Mouse (Mus musculus) ES-CJ7 (cell line): ENCODE measurements around the gene Plekhh1.

Experiments used
- DNase-seq: peaks from one replicate; pipeline ENCODE4 v3.0.0; 2011; ENCODE audit warnings: low read depth, low spot score

Gene Plekhh1

DNA sequence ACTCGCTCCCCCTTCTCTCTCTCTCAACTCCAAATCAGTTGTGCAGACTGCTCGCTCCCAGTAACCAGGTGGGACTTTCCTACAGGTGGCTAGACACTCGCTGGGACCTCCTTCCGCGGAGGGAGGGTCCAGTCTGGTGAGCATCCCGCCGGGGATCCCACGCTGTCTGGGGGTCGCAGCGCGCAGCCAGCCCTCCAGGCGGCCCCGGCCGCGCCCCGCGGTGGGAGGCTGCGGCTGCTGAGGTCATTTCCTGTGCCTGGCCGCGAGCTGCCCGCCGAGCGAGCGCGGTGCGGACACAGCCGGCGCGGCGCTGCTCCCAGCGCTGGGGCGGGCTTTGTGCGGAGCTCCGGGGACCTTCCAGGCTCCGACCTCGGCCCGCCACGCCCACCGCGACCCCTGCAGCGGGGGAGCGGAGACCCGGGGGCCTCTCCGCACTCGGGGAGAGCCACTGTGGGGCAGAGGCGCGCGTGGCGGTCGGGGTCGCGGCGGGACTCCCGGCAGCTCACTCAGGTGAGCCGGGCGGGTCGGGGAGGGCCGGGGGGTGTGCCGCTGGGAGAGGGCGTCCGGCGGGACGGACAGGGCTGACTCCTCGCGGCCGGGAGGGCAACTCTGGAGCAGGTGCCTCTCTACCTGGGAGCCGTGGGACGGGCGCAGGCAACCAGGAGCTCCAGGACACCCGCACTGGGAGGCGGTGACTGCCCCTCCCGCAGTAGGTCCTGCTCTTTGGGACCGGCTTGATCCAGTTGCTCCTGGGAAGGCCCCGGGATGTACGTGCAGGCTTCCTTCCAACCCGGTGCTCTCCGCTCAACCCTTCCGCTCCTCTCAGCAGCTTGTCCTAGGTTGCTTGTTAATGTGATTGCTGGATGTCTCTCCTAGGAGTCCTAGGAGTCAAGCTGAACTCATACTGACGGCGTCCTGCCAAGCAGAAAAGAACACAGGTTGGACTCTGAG, at the start of gene Plekhh1:
Gene Plekhh1, plus strand, starts transcription at position 253 of the 951 bp plus-strand sequence.
- DNase-seq, result peak; percentile 69

DNA sequence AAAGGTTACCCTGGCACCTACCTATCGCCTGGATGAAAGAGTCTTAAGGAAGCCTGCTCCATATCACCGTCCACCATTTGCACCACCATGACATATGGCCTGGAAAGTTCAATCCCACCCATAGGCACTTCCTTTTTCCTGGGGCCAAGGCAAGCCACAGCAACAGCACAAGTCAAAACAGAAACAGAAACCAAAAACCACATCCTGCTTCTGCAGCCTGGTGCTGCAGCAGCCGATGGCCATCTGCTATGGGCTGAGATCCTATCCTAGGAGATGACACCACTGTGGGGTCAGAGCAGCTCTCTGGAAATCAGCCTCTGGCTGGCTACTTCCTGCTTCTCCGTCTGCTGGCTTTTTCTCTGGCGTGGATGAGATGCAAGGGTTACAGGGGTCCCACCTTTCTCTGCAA, 48.3 kb upstream of the Plekhh1 start:
- no peak for DNase-seq

DNA sequence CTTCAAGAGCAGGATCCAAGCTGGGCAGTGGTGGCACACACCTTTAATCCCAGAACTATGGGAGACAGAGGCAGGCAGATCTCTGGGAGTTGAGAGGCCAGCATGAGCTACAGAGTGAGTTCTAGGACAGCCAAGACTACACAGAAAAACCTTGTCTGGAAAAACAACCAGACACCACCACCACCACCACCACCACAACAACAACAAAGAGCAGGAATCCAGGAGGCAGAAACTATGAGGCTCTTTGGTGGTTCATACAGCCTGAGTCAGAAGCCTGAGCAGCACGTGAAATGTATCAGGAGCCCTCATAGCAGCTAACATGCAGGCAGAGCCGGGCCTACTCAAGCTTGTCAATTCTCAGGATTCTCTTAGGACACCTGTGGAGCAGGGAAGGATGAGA, 47.8 kb upstream of the Plekhh1 start:
- DNase-seq, result no peak

DNA sequence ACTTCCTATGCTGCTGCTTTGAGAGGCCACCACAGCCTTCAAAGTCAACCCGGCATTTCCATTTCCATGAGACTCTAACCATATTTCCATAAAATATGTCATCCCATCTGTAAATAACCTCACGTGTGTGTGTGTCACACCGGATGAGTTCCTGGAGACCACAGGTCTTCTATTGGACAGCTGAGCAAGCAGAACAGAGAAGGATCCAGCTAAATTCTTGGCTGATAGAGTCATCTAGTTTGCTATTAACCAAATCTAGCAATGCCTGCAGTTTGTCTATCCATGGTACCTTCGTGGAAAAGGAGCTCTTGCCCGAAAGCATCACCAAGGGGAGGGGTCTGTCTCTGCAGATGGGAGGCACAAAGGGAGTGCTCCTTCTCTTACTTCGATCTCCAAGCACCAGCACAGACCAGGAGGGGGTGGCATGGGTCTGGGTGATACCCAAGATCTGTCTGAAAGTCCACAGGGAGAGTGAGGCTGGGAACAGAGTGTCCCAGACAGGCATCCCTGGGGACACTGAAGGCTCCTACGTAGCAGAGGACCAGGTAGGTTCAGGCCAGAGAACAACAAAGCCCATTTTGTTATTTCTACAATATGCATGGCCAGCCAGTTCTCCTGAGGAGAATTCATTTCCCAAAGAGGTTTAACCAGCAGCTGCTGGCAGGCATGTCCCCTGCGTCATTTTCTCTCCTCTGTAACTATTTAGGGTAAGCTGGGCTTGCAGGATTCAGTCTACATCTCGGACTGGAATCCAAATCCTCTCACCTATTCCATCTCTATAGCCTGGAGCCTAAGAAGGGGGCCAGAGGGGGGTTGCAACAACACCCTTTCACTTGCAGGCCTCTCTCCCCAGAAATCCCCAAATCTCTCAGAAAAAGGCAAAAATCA, 46.8 kb upstream of the Plekhh1 start:
- DNase-seq, result no peak

DNA sequence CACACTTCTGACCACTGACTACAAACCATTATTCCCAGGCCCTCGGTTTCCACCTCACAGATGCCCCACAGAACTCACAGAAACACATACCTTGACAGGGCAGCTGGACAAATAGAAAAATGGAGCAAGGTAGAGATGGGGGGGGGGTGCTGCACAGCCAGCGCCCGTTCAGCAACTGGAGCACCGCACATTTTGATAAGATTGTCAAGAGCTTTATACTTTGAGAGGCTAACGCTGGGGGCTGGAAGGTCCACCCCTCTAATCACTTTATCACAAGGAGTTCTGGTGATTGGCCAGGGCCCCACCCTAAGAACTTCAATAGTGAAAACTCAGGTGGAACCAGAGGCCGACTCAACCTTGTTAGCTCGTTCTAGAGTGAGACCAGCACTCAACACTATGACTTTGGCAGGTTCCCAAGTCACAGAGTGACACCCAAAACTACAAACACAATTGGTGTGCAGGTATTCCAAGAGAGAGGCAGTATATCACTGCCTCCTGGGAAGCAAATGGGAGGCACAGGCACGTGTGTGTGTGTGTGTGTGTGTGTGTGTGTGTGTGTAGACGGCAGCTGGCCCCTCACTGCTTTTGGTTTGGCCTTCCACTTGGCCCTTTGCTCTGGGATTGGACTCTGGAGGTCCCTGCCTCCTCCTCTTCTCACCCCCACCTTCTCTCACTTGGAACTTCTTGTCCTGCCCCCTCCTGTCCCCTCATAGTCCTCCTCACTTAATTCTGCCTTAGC, 45.5 kb upstream of the Plekhh1 start:
- no peak for DNase-seq

DNA sequence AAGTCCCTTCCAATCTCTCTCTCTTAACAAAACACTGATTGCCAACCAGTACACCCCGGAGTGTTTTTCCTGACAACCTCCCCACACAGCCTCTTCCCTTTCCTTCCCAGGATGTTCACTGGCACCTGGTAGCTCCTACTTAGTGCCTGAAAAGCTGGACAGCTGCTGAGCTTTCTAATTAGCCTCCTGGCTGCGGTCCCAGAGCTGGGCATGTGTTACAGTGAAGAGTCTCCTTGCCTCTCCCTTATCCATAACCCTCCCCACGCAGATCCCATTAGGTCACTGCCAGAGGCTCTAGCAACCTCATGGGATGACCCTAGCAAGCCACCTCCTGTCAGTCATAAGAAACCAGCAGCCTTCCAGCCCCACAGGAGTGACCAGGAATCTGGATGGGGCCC, 44.9 kb upstream of the Plekhh1 start:
- DNase-seq, result no peak

DNA sequence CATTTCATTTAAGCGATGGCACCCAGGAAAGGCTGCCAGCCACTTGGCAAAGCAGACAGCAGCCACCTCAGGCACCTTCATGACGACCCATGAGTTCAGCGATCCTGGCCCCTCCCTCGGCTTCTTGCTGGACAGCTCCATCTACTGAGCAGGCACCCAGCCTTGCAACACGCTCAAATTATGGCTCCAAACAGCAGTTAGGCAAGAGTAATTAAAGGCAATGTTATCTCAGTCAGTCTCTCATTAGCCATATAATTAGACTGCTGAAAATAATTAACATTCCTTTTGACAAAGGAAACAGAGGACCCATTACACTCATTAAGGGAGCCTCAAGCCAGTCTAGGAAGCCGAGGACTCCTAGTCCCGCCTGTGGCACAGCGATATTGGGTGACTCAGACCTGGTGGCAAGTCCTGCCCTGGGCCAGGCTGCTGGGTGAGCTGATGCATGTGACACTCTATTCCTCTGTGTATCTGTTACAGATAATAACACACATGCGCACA, 41.3 kb upstream of the Plekhh1 start:
- peak; percentile 12 for DNase-seq

DNA sequence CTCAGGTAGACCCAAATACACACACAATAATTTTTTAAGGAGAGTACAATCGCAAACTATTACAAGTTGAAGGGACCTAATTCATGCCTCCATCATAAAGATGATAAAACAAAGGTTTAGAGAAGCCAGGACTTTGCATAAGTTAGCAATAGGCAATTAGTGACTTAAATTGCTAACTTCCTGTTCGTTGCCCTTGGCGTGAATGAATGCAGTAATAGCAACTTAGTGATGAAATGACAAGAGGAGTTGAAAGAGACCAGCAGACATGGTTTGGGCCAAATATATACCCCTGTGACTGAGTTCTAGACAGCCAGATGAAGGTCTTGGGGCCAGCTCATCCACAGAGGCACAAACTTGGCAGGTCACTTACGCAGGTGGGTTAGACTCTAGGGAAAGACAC, 32.7 kb upstream of the Plekhh1 start:
- DNase-seq, result no peak

DNA sequence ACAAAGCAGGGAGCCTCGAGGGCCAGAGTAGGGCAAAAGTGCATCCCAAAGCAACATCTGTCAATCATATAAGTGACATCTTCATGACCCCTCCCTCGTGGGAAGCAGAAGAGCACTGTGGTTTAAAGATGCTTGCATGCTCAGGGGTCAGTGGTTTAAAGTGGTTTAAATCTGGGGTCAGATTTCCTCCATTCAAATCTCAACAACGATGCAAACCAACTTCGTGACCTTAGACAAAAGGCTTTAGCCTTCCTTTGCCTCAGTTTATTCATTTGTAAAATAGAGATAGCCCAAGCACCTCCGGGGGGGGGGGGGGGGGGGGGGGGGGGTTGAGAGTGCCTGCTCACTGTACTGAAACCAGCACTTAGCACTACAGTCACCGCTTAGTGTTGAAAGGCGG, 32.3 kb upstream of the Plekhh1 start:
- DNase-seq, result peak; percentile 84

DNA sequence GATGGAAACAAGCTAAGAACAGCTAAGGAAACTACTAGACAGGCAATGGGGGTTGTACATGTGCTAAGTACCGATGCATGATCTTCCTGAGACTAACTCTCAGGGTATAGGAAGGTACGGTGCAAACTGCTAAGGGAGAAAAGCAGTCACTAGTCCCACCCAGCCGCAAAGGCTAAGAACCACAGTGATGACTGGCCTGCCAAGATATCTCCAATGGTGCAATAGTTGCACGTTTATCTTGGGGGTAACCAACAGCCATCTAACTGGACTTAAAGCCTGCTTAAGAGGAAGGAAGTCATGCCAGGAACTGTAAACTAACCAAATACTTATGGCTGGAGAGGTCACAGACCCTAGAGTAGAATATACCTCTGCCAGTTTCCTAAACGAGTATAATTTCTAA, 26.6 kb upstream of the Plekhh1 start:
- DNase-seq, result no peak

DNA sequence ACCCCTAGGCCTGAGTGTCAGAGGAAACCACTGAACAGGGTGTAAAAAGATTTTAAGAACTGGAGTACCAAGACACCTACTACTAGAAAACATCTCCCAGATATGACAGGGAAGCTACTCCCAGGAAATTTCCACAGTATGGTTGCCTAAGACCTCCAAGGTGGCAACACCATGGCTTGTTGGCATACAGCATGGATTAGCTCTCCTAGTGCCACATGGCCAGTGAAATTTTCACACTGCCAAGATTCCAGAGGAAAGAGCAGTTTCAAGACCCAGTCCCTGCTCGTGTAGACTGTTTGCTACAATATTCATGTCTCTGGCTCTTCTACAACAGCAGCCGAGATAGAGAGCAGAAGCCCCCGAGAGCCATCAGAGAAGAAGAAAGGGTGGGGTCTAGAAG, 26.0 kb upstream of the Plekhh1 start:
- no peak for DNase-seq

DNA sequence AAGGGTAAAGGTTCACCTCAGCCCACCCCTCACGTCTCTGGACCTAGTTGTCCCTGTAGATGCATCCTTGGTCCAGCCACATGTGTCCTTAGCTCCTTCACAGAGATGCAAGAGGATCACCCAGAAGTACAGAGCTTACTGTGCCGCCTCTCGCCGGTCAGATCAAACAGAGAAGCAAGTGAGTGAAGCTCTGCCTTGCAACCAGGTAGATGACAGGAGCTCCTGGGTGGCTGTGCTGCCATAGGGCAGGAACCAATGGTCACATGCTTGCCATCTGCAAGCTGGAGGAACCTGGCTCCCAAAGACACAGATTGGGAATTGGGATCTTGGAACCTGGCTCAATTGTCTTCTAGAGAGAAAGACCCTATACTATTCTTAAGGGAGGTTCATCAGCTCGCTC, 23.5 kb upstream of the Plekhh1 start:
- DNase-seq, result no peak

DNA sequence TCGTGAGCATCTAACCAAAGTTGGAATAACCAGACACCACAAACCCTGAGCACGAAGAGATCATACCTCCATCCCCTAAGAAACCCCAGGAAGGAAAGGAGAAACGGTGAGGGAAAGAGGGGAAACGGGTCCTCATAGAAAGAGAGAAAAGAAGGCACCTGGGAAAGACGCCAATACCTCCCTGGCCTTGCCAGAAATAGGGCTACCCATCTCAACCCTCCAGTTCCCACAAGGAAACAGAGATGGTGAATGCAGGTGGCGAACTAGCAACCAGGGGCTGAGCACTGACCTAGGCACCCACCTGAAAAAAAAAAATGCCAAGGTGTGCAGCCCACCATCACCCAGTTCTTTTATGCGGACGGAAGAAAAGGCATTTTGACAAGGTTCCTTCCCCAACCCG, 22.9 kb upstream of the Plekhh1 start:
- no peak for DNase-seq

DNA sequence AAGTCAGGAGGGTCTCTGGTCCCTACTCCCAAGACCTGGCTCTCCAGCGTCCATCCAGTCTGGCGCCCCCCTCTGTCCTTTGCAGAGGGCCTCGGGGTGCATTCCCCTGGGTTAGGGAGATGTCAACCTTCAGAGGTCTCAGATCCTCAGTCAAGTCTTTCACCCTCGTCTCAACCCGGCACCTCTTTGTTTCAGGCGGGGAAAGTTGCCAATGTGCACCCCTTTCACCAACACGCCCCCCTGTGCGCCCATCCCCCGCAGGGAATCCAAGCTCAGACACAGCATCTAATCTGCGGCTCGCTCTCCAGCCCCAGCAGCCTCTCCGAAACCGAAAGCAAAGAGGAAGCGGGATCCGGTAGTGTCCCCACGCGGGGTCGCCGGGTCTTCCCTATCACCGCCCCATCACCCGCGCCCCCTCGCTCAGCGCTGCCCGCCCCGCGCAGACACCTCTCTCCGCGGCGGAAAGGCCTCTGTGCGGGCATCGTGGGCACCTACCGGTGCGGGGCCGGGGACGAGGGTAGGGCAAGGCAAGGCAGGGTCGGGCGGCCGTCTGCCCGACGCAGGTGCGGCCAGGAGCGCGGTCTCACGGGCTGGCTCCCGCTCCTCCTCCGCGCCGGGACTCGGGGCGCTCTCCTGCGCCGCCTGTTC, 22.4 kb upstream of the Plekhh1 start:
- DNase-seq, result peak; percentile 32

DNA sequence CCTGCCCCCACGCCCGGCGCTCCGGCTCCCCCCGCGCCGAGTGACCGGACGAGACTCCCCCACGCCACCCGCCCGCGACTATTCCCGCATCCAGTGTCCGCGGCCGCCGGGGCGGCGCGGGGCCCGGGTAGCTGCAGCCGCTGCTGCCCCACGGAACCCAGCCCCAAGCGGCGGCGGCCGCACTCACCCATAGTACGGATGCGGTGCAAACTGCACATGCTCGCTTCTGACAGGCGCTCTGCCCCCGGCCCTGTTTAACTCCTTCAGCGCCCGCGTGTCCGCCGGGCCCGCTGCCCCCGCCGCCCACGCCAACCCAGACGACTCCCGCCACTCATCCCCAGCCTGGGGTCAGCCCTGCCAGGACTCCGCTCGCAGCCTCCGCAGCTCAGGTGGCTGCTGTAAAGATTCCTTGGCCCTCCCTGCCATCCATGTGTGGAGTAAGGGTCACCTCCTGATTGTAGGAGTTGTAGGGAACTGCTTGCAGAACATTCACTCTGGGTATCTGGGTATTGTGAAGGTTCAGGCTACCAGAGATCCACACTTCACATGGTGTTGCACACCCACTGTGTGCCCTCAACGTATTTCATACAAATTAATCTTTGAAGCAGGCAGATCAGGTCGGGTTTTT, 21.7 kb upstream of the Plekhh1 start, which contains the start of gene Tmem229b:
Gene Tmem229b, minus strand, starts transcription at position 502 of the 628 bp plus-strand sequence.
- peak; percentile 36 for DNase-seq

DNA sequence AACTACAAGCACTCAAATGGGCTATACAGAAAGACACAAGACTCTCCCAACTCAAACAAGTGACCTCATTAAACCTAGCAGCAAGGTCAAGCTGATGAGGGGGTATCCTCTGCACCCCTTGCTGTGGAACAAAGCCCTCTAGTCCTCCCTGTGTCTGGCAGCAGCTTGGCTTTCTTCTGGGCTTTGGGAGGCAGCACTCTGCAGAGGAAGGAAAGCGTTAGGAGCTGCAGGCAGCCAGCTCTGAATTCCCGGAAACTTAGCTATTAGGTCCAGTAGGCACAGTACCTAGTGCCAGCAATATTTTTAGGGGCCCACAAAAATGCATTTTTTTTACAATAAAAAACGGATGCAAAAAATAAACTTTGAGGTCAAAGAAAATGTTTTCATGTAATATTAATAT, 18.4 kb upstream of the Plekhh1 start:
- DNase-seq, result no peak

DNA sequence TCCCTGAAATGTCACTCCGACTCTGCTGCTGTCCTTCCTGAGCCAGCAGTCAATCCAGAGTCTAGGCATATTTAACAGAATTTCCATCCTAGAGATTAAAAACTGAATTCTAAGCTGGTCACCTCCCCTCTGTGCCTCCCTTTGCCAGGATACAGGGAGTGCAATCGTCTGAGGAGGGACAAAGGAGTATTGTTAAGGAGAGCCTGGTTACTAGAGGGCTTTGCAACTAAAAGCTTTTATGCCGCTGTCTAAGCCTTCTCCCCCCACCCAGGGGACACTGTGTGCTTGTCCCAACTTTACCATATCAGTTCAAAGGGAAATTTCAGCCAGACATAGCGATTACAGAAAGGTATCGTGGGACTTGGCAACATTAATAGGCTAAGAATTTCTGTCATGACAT, 12.9 kb upstream of the Plekhh1 start:
- DNase-seq, result no peak

DNA sequence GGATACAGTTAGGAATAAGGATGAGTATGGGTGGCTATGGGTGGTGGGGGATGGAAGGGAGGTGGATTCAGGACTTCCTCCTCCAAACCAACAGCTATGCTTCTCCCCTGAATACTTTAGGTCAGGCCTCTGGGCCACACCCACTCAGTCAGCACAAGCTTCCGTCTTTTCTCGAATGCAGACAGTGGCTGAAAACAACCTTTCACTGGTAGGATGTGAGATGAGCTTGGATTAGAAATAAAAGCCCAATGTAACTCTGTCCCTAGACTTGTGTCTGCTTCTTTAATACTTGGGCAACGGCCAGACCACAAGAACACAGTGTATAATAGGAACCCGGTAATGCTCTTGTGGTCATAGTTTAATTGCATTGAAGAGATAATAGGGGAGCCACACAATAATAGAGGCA, 11.0 kb upstream of the Plekhh1 start:
- DNase-seq, result peak; percentile 35

DNA sequence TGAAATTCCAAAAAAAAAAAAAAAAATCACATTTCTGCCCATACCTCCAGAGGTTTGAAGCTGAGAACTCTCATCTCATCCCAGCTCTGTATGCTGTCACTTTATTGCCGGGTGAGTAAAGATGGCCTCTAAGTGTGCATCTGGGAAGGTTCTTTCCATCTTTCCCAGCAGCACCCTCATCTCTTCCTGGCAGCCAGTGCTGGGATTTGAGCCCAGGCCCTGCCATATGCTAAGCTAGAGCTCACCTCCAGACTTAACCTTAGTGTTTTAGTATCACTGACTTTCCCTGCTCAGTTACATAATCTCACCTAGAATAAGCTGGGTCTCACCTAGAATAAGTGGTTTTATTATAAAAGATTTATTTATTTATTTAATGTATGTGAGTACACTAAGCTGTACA, 7.1 kb upstream of the Plekhh1 start:
- no peak for DNase-seq

DNA sequence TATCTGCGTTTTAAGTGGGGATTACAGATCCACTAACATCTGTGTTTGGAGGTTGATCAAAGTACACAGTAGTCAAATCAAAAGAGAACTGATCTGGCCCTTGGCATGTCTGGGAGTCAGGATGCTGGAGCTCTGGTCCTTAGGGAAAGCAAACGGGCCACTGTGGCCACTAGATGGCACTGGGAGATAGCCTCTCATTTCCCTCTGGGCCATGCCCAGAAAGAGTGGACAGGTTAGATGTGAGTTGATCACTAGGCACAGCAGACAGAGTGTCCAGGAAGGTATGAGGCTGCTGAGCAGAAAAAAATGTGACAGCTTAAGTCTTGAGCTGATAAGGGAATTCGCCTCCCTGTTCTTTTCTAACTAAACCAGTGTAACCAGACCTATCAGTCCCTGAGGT, 6.1 kb upstream of the Plekhh1 start:
- peak; percentile 61 for DNase-seq

DNA sequence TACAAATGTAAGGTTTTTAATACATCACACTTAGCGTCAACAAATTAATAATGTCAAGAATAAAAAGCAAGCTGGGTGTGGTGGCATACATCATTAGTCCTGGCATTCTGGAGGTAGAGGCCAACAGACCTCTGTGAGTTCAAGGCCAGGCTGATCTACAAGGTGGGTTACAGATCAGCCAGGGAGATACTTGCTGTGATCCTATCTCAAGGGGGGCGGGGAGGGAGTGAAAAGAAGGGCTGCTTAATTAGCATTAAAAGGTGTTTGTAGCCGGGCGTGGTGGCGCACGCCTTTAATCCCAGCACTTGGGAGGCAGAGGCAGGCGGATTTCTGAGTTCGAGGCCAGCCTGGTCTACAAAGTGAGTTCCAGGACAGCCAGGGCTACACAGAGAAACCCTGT, 1.4 kb upstream of the Plekhh1 start:
- peak; percentile 68 for DNase-seq
